Mouse (Mus musculus): ENCODE results near the gene Ccdc28b. TPM values are rescaled to one million over a fixed set of nuclear protein-coding genes. Genes with fewer than 3 reads are reported as not detected.

The Ccdc28b gene
- polyA plus RNA-seq, 1 experiment: 76.0 TPM

GRCm38 (mm10) chr4:129633852-129634251 is 10.1 kb upstream of the Ccdc28b start:
- Histone ChIP-seq H3K4me1 (ENCODE audit: control insufficient read depth, insufficient read depth, insufficient read length, low read length) (no peaks in the 10 kb centered on the region), H3K27ac (replicated peaks; ENCODE audit: low read depth, low read length) (no peak overlapping the region), H3K4me3 (ENCODE audit: insufficient read depth, low read depth, low read length) (no peak overlapping the region)

GRCm38 (mm10) chr4:129631867-129632266 is 8.1 kb upstream of the Ccdc28b start:
- H3K4me1 ChIP-seq (ENCODE audit: control insufficient read depth, insufficient read depth, insufficient read length, low read length): no peaks in the 10 kb centered on the region
- H3K4me3 ChIP-seq (ENCODE audit: insufficient read depth, low read depth, low read length): no peak overlapping the region
- no peak overlapping the region for H3K27ac ChIP-seq (replicated peaks; ENCODE audit: low read depth, low read length)

GRCm38 (mm10) chr4:129630944-129631343 is 7.2 kb upstream of the Ccdc28b start:
- H3K4me1 ChIP-seq (ENCODE audit: control insufficient read depth, insufficient read depth, insufficient read length, low read length): no peaks in the 10 kb centered on the region
- no peak overlapping the region for H3K4me3 ChIP-seq (ENCODE audit: insufficient read depth, low read depth, low read length)
- H3K27ac ChIP-seq (replicated peaks; ENCODE audit: low read depth, low read length): no peak overlapping the region

GRCm38 (mm10) chr4:129626035-129626434 is 2.3 kb upstream of the Ccdc28b start:
- Histone ChIP-seq H3K27ac (replicated peaks; ENCODE audit: low read depth, low read length) (no peak overlapping the region), H3K4me1 (ENCODE audit: control insufficient read depth, insufficient read depth, insufficient read length, low read length) (peaks cover 12% of the 10 kb centered on the region), H3K4me3 (ENCODE audit: insufficient read depth, low read depth, low read length) (no peak overlapping the region)

- Histone ChIP-seq H3K4me3 (ENCODE audit: insufficient read depth, low read depth, low read length) (no peak overlapping the region), H3K4me1 (ENCODE audit: control insufficient read depth, insufficient read depth, insufficient read length, low read length) (peaks cover 15% of the 10 kb centered on the region), H3K27ac (replicated peaks; ENCODE audit: low read depth, low read length) (no peak overlapping the region)
Observed at GRCm38 (mm10) chr4:129625496-129625895, 1.7 kb upstream of the Ccdc28b start.

GRCm38 (mm10) chr4:129625029-129625370 is 1.3 kb upstream of the Ccdc28b start:
- Histone ChIP-seq H3K4me1 (ENCODE audit: control insufficient read depth, insufficient read depth, insufficient read length, low read length) (peaks cover 17% of the 10 kb centered on the region), H3K4me3 (ENCODE audit: insufficient read depth, low read depth, low read length) (peak overlapping the region; percentile 34), H3K27ac (replicated peaks; ENCODE audit: low read depth, low read length) (peak overlapping the region; percentile 29)

GRCm38 (mm10) chr4:129624281-129625028 is 708 bp upstream of the Ccdc28b start:
- Histone ChIP-seq H3K4me1 (ENCODE audit: control insufficient read depth, insufficient read depth, insufficient read length, low read length) (peaks cover 17% of the 10 kb centered on the region), H3K4me3 (ENCODE audit: insufficient read depth, low read depth, low read length) (peak overlapping the region; percentile 98), H3K27ac (replicated peaks; ENCODE audit: low read depth, low read length) (peak overlapping the region; percentile 84)

GRCm38 (mm10) chr4:129622803-129623535 is 778 bp downstream of the Ccdc28b start:
- peaks cover 21% of the 10 kb centered on the region for H3K4me1 ChIP-seq (ENCODE audit: control insufficient read depth, insufficient read depth, insufficient read length, low read length)
- H3K4me3 ChIP-seq (ENCODE audit: insufficient read depth, low read depth, low read length): peak overlapping the region; percentile 98
- peak overlapping the region; percentile 72 for H3K27ac ChIP-seq (replicated peaks; ENCODE audit: low read depth, low read length)

- H3K4me1 ChIP-seq (ENCODE audit: control insufficient read depth, insufficient read depth, insufficient read length, low read length): peaks cover 22% of the 10 kb centered on the region
- peak overlapping the region; percentile 72 for H3K27ac ChIP-seq (replicated peaks; ENCODE audit: low read depth, low read length)
- peak overlapping the region; percentile 98 for H3K4me3 ChIP-seq (ENCODE audit: insufficient read depth, low read depth, low read length)
Observed at GRCm38 (mm10) chr4:129622120-129622802, 1.5 kb downstream of the Ccdc28b start.

GRCm38 (mm10) chr4:129621283-129621841 is 2.4 kb downstream of the Ccdc28b start:
- H3K4me1 ChIP-seq (ENCODE audit: control insufficient read depth, insufficient read depth, insufficient read length, low read length): peaks cover 22% of the 10 kb centered on the region
- H3K27ac ChIP-seq (replicated peaks; ENCODE audit: low read depth, low read length): peak overlapping the region; percentile 75
- H3K4me3 ChIP-seq (ENCODE audit: insufficient read depth, low read depth, low read length): peak overlapping the region; percentile 98

- peak overlapping the region; percentile 60 for H3K4me3 ChIP-seq (ENCODE audit: insufficient read depth, low read depth, low read length)
- peak overlapping the region; percentile 75 for H3K27ac ChIP-seq (replicated peaks; ENCODE audit: low read depth, low read length)
- peaks cover 22% of the 10 kb centered on the region for H3K4me1 ChIP-seq (ENCODE audit: control insufficient read depth, insufficient read depth, insufficient read length, low read length)
Observed at GRCm38 (mm10) chr4:129620419-129621282, 3.1 kb downstream of the Ccdc28b start.

GRCm38 (mm10) chr4:129618786-129619691 is 4.7 kb downstream of the Ccdc28b start, which contains the start of gene Iqcc:
Gene Iqcc (minus strand): TSS chr4:129619099.
- Histone ChIP-seq H3K4me1 (ENCODE audit: control insufficient read depth, insufficient read depth, insufficient read length, low read length) (peaks cover 22% of the 10 kb centered on the region), H3K4me3 (ENCODE audit: insufficient read depth, low read depth, low read length) (peak within 1 kb of the TSS; percentile 70), H3K27ac (replicated peaks; ENCODE audit: low read depth, low read length) (peak within 1 kb of the TSS; percentile 80)

GRCm38 (mm10) chr4:129618031-129618430 is 5.7 kb downstream of the Ccdc28b start:
- H3K27ac ChIP-seq (replicated peaks; ENCODE audit: low read depth, low read length): 0 out of 2 replicates have a peak overlapping the region, but pooled peaks have one; percentile 78
- peak overlapping the region; percentile 70 for H3K4me3 ChIP-seq (ENCODE audit: insufficient read depth, low read depth, low read length)
- peaks cover 22% of the 10 kb centered on the region for H3K4me1 ChIP-seq (ENCODE audit: control insufficient read depth, insufficient read depth, insufficient read length, low read length)
